Mouse (Mus musculus): ENCODE data around the gene Tspan14. TPM values are rescaled to one million over a fixed set of nuclear protein-coding genes. Genes with fewer than 3 reads are reported as not detected.

The Tspan14 gene
- polyA plus RNA-seq, 1 experiment from 2014 or later: 93.4 TPM

DNA sequence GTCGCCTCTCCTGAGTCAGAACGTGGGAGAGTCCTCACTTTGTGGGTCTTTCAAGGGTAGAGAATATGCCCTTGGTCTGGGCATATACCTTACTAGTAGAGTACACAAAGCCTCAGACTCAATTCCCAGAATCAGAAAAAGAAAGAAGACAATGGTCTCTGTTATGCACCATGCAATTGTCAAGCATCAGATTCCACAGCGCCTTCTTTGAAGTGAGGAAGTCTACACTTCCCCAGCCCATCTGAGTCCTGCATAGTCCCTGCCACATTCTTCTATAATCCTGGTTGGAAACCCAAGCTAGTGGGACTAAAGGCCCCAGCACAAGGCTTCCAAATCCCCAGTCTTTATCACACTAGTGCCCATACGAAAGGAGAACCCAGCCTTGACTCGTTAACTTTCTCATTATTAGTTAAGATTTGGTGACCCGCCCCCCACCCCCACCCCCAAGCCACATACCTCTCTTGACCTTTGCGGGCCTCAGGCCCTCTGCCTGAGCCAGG is 74.2 kb downstream of the Tspan14 start:
- TF ChIP-seq CTCF (IDR thresholded peaks at IDR 0.05; ENCODE audit: low read depth): no peak
- DNase-seq (ENCODE audit: low spot score) (no peak), ATAC-seq (replicated peaks; ENCODE audit: low FRiP score, low read depth) (no peak)
- H3K4me1 ChIP-seq (replicated peaks; ENCODE audit: insufficient read depth, low read length): 0 out of 2 replicates have a peak, but pooled peaks cover 6% of the 10 kb centered on the region
- H3K27me3 ChIP-seq (ENCODE audit: insufficient read depth, low read length): no peaks in the 10 kb centered on the region
- no peak overlapping the region for H3K4me3 ChIP-seq (replicated peaks; ENCODE audit: low read depth, low read length)
- WGBS: 81% methylated on average over 7 of the region's 7 CpGs
- no peak overlapping the region for H3K9ac ChIP-seq (ENCODE audit: low read depth, low read length)
- H3K36me3 ChIP-seq (ENCODE audit: insufficient read depth, low read length): no peaks in the 10 kb centered on the region
- no peak overlapping the region for H3K4me2 ChIP-seq (ENCODE audit: low read length)
- H3K9me3 ChIP-seq (replicated peaks; ENCODE audit: low read length): no peaks in the 10 kb centered on the region
- H3K27ac ChIP-seq: no peak overlapping the region

DNA sequence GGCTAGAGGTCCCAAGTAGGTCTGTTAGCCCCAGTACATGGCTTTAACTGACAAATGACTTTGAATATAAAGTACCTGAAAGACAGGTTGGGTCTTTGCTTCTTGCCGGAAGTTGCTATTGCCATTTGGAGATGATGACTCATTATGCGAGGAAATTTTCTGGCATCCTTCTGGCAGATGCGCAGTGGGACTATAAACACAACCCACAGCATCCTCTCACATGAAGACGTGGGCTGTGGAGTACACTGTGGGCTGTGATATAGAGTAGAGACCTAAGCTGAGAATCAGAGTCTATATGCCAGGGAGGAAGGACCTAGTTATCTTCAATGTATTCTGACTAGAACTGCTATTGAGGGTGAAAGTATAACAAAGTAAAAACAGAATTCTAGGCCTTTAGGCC is 75.1 kb downstream of the Tspan14 start:
- Histone ChIP-seq H3K9me3 (replicated peaks; ENCODE audit: low read length) (no peaks in the 10 kb centered on the region), H3K27me3 (ENCODE audit: insufficient read depth, low read length) (no peaks in the 10 kb centered on the region), H3K27ac (no peak overlapping the region), H3K4me3 (replicated peaks; ENCODE audit: low read depth, low read length) (no peak overlapping the region), H3K9ac (ENCODE audit: low read depth, low read length) (no peak overlapping the region), H3K4me1 (replicated peaks; ENCODE audit: insufficient read depth, low read length) (0 out of 2 replicates have a peak, but pooled peaks cover 6% of the 10 kb centered on the region), H3K4me2 (ENCODE audit: low read length) (no peak overlapping the region), H3K36me3 (ENCODE audit: insufficient read depth, low read length) (no peaks in the 10 kb centered on the region)
- WGBS: 93% methylated on average over 4 of the region's 4 CpGs
- DNase-seq (ENCODE audit: low spot score) (no peak), ATAC-seq (replicated peaks; ENCODE audit: low FRiP score, low read depth) (no peak)
- TF ChIP-seq CTCF (IDR thresholded peaks at IDR 0.05; ENCODE audit: low read depth): no peak

DNA sequence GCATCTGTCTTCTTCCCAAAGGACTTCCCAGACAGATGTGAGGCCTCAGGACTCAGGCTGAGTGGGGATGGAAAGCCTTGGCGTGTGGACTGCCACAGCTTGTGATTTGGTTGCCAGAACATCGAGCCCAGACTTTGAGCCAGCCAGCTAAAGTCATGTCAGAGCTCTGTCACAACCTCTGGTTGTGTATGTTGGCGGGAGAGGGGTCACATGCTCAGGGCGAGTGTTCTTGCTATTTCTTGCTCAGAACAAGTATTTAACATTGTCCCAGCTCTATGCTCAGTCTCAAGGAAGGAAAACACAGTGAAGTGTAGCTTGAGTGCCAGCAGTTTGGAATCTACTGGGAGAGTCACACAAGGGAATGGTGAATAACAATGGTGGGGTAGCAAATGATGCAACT is 76.9 kb downstream of the Tspan14 start:
- Histone ChIP-seq H3K4me2 (ENCODE audit: low read length) (no peak overlapping the region), H3K9me3 (replicated peaks; ENCODE audit: low read length) (no peaks in the 10 kb centered on the region), H3K9ac (ENCODE audit: low read depth, low read length) (no peak overlapping the region), H3K4me3 (replicated peaks; ENCODE audit: low read depth, low read length) (no peak overlapping the region), H3K36me3 (ENCODE audit: insufficient read depth, low read length) (no peaks in the 10 kb centered on the region), H3K4me1 (replicated peaks; ENCODE audit: insufficient read depth, low read length) (0 out of 2 replicates have a peak, but pooled peaks cover 6% of the 10 kb centered on the region), H3K27ac (no peak overlapping the region), H3K27me3 (ENCODE audit: insufficient read depth, low read length) (no peaks in the 10 kb centered on the region)
- ATAC-seq (replicated peaks; ENCODE audit: low FRiP score, low read depth) (no peak), DNase-seq (ENCODE audit: low spot score) (peak; percentile 58)
- TF ChIP-seq CTCF (IDR thresholded peaks at IDR 0.05; ENCODE audit: low read depth): no peak
- WGBS: 62% methylated on average over 4 of the region's 4 CpGs

DNA sequence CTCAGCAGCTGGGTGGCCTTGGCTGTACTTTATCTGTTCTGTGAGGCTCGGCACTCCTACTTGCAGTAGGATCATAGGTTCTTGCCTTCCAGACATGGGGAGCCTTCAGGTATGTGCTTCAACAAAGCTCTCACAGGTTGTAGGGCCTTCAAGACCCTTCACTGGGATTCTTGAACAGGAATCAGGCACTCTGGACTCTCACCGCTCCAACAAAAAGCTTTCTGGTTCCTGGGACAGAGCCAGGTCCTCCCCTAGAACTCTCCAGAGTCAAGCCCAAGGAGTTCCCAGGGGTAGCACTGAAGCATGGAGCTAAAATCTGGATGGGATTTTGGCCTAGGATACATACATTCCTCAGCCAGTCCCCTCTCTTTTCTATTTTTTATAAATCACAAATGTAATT is 77.4 kb downstream of the Tspan14 start:
- Histone ChIP-seq H3K9ac (ENCODE audit: low read depth, low read length) (no peak overlapping the region), H3K36me3 (ENCODE audit: insufficient read depth, low read length) (no peaks in the 10 kb centered on the region), H3K4me2 (ENCODE audit: low read length) (no peak overlapping the region), H3K27me3 (ENCODE audit: insufficient read depth, low read length) (no peaks in the 10 kb centered on the region), H3K27ac (no peak overlapping the region), H3K9me3 (replicated peaks; ENCODE audit: low read length) (no peaks in the 10 kb centered on the region), H3K4me3 (replicated peaks; ENCODE audit: low read depth, low read length) (no peak overlapping the region), H3K4me1 (replicated peaks; ENCODE audit: insufficient read depth, low read length) (0 out of 2 replicates have a peak, but pooled peaks cover 3% of the 10 kb centered on the region)
- no peak for TF ChIP-seq CTCF (IDR thresholded peaks at IDR 0.05; ENCODE audit: low read depth)
- WGBS: 62% methylated on average over 2 of the region's 2 CpGs
- ATAC-seq (replicated peaks; ENCODE audit: low FRiP score, low read depth) (no peak), DNase-seq (ENCODE audit: low spot score) (peak; percentile 62)

DNA sequence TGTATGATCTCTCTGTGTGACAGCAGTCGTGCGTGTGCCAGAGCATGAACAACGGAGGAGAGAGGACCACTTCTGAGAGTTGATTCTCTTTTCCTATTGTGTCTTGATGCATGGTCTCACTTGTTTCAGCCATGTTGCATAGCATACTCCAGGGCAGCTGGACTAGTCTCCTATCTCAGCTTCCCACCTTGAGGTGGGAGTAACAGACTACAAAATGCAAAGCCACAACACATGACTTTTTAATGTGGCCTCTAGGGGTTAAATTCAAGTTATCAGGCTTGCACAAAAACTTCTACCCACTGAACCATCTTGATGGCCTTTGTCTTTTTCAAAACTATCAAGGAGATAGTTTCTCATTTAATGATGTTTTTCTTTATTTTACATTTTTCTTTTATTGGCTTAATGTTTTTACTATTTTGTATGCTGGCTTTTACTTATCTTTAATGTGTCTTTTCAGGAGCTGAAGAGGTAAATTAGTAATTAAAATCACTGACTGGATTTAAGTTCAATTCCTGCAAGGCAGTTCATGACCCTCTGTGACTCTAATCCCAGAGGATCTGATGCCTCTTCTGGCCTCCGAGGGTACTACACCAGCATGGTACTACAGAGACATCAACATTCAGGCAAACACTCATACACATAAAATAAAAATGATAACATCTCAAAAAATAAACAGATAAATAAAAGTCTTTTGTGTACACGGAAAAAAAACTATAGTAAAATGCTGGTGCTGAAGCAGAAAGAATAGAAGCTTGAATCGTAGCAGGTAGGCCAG is 80.0 kb downstream of the Tspan14 start:
- 84% methylated on average over 6 of the region's 6 CpGs for WGBS
- peak; percentile 61 for TF ChIP-seq CTCF (IDR thresholded peaks at IDR 0.05; ENCODE audit: low read depth)
- Histone ChIP-seq H3K36me3 (ENCODE audit: insufficient read depth, low read length) (no peaks in the 10 kb centered on the region), H3K9me3 (replicated peaks; ENCODE audit: low read length) (no peaks in the 10 kb centered on the region), H3K27ac (no peak overlapping the region), H3K27me3 (ENCODE audit: insufficient read depth, low read length) (no peaks in the 10 kb centered on the region), H3K9ac (ENCODE audit: low read depth, low read length) (no peak overlapping the region), H3K4me1 (replicated peaks; ENCODE audit: insufficient read depth, low read length) (no peaks in the 10 kb centered on the region), H3K4me3 (replicated peaks; ENCODE audit: low read depth, low read length) (no peak overlapping the region), H3K4me2 (ENCODE audit: low read length) (no peak overlapping the region)
- DNase-seq (ENCODE audit: low spot score): no peak
- no peak for ATAC-seq (replicated peaks; ENCODE audit: low FRiP score, low read depth)

DNA sequence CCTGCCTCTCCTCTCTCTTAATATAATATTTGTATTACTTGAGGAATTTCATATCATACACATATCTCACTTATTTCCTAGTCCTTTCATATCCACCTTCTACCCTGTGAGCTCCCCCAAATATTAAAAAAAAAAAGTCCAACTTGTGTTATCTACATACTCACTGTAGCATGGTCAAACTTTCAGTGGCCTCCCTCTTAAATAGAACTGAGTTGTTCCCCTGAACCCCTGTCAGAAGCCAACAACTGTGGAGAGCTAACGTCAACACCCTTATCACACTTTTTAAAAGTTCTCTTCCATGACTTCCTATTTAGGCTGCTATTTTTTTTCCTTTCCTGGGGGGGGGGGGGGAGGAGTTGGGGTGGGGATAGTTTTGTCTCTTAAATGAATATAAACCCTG is 80.9 kb downstream of the Tspan14 start:
- H3K4me1 ChIP-seq (replicated peaks; ENCODE audit: insufficient read depth, low read length): no peaks in the 10 kb centered on the region
- H3K27ac ChIP-seq: no peak overlapping the region
- no peak overlapping the region for H3K4me3 ChIP-seq (replicated peaks; ENCODE audit: low read depth, low read length)
- 34% methylated on average over 1 of the region's 1 CpGs for WGBS
- no peaks in the 10 kb centered on the region for H3K27me3 ChIP-seq (ENCODE audit: insufficient read depth, low read length)
- DNase-seq (ENCODE audit: low spot score): no peak
- no peaks in the 10 kb centered on the region for H3K9me3 ChIP-seq (replicated peaks; ENCODE audit: low read length)
- H3K4me2 ChIP-seq (ENCODE audit: low read length): no peak overlapping the region
- no peak for TF ChIP-seq CTCF (IDR thresholded peaks at IDR 0.05; ENCODE audit: low read depth)
- no peaks in the 10 kb centered on the region for H3K36me3 ChIP-seq (ENCODE audit: insufficient read depth, low read length)
- no peak overlapping the region for H3K9ac ChIP-seq (ENCODE audit: low read depth, low read length)
- ATAC-seq (replicated peaks; ENCODE audit: low FRiP score, low read depth): no peak
